34 mouse cellular contexts compared by ENCODE assay signal in genomic region chr5:112538295-112538694, GRCm38 (mm10).
"Had no signal": no experiment of that assay in that cellular context is flagged by ENCODE, and none has a peak within 500 bp of the region (broad histone marks: within the 10 kb centered on the region; RNA-seq: fewer than 3 reads in every experiment).

No protein-coding gene starts in this region.

- DNase-seq: heart, postnatal 10 days; heart, postnatal 14 days; heart, postnatal 36 days; heart, postnatal 4 days; kidney, adult 11 months; kidney, adult 18-20 months; kidney, adult 2 months; kidney, adult 8-10 months; kidney, adult 9 months; kidney, postnatal 10 days; kidney, postnatal 14 days; kidney, postnatal 25 days; kidney, postnatal 36 days; kidney, postnatal 4 days; layer of hippocampus, adult 9-11 months; layer of hippocampus, postnatal 36 days had no signal

- H3K4me2 ChIP-seq: heart, embryonic 12.5 days; heart, embryonic 13.5 days; heart, embryonic 15.5 days; hindbrain, embryonic 12.5 days; hindbrain, embryonic 13.5 days; hindbrain, embryonic 14.5 days; hindbrain, embryonic 15.5 days; intestine, embryonic 15.5 days; kidney, embryonic 15.5 days had no signal

- H3K4me3 ChIP-seq: heart, embryonic 12.5 days; heart, embryonic 13.5 days; heart, embryonic 15.5 days; hindbrain, embryonic 10.5 days; hindbrain, embryonic 12.5 days; hindbrain, embryonic 13.5 days; hindbrain, embryonic 15.5 days; intestine, embryonic 15.5 days; kidney, embryonic 15.5 days; layer of hippocampus, adult 2 months; left cerebral cortex, adult 2 months had no signal

- ATAC-seq: hindbrain, embryonic 16.5 days; hindbrain, postnatal 0 days; inflammation-experienced regulatory T-cells, adult 6 months; intestine, embryonic 15.5 days; intestine, embryonic 16.5 days; intestine, postnatal 0 days had no signal

- H3K36me3 ChIP-seq: heart, embryonic 12.5 days; heart, embryonic 13.5 days; heart, embryonic 15.5 days; hindbrain, embryonic 10.5 days; hindbrain, embryonic 12.5 days; hindbrain, embryonic 13.5 days; hindbrain, embryonic 15.5 days; intestine, embryonic 15.5 days; kidney, embryonic 15.5 days had no signal

- H3K27ac ChIP-seq: heart, embryonic 13.5 days; heart, embryonic 15.5 days; hindbrain, embryonic 10.5 days; hindbrain, embryonic 12.5 days; hindbrain, embryonic 13.5 days; hindbrain, embryonic 14.5 days; hindbrain, embryonic 15.5 days; hindbrain, postnatal 0 days; intestine, embryonic 15.5 days; kidney, embryonic 15.5 days; kidney, postnatal 0 days; layer of hippocampus, adult 2 months; left cerebral cortex, adult 2 months had no signal

- H3K4me1 ChIP-seq: intestine, embryonic 15.5 days had no signal

- H3K9me3 ChIP-seq: heart, embryonic 12.5 days; heart, embryonic 13.5 days; heart, embryonic 15.5 days; hindbrain, embryonic 12.5 days; hindbrain, embryonic 13.5 days; hindbrain, embryonic 15.5 days; intestine, embryonic 15.5 days; kidney, embryonic 15.5 days had no signal

- H3K9ac ChIP-seq: heart, embryonic 12.5 days; heart, embryonic 13.5 days; heart, embryonic 15.5 days; hindbrain, embryonic 12.5 days; hindbrain, embryonic 13.5 days; hindbrain, embryonic 14.5 days; hindbrain, embryonic 15.5 days; intestine, embryonic 15.5 days; kidney, embryonic 15.5 days had no signal

- H3K27me3 ChIP-seq: hindbrain, embryonic 15.5 days; intestine, embryonic 15.5 days had no signal
